Mouse (Mus musculus): Measurements from ENCODE around the gene Rs1.
"Not testable (repeated sequence)": the region's sequence is repeated elsewhere in the genome, so short reads cannot be mapped to it uniquely, and the experiment has no call there.

Rs1 gene

DNA sequence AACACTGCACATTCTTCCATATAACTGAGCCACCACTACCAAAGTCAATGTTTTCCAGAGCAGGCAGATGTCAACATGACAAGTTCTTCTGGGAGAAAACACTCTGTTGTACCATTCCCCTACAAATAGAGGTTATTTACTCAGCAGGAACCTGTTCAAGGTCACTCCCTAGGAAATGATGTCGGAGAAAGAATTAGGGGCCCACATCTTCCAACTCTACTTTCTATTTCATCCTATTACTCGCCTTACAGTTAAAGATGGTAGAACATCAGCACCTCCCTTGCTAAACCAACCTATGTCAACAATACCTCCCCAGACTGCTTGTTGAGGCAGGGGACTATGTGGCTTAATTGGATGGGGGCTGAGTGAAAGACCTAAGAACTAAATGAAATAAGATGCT, at the start of gene Rs1:
Rs1 (plus strand) TSS at position 301 of the 400 bp plus-strand sequence.
- no peak for DNase-seq

DNA sequence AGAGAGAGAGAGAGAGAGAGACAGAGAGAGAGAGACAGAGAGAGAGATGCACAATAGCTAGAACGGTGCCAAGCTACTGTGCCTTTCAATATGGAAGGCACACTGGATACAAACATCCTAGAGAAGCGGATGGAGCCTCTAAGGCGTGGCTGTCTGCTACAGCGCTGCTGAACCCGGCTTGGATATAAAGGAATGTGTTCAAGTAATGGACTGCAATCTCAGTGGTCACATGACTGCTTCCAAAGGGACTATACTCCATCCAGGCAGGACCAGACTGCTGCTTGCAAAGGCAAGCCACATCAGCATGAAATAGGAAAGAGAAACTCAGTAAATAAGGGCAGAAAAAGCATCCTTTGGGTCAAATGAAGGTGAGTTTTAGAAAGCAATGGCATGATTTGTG, 32.2 kb upstream of the Rs1 start, which contains the start of gene Ppef1:
Ppef1 (minus strand) TSS at position 116 of the 400 bp plus-strand sequence.
- DNase-seq, result no peak

- DNase-seq, result no peak
These were observed 22.4 kb upstream of the Rs1 start for GRCm38 (mm10) chrX:160745399-160745798.

GRCm38 (mm10) chrX:160748653-160749052, 19.2 kb upstream of the Rs1 start:
- no peak for DNase-seq

DNA sequence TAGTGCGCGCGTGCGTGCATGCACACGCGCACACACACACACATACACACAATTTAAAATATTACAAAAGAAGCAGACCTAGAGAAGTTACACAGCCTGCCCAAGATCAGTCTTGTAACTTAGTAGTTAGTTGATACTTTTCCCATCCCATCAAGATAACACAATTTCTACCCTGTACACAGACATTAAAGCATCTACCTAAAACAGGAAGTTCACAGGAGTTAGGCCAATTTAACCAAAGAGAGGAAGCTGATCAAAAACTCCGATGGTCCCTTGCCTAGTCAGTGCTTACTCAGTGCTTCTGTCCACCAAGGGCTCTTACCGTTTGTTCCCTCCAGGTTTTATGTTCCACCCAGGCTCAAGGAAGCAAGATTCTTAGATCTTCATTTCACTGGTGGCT, 17.0 kb upstream of the Rs1 start:
- no peak for DNase-seq

- peak; percentile 84 for DNase-seq
These were observed 2.2 kb upstream of the Rs1 start for GRCm38 (mm10) chrX:160765389-160766232.

DNA sequence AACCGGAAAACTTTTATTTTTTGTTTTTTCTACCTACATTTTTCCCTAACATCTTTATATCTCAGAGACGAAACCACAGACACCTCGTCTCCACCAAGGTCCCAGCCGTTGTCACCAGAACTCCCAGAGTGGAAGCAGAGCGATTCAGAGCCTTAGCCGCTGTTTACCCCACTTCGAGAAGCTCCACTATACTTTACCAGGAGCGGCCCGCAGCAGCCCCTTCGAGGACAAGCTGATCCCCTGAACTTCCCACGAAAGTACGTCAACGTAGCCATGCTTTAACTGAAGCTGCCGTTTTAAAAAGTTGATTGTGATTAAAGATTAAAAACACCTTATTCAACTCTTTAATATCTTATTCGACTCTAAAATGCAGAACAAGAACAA, 1.6 kb upstream of the Rs1 start:
- DNase-seq, result peak; percentile 14

GRCm38 (mm10) chrX:160769622-160770021, 1.8 kb downstream of the Rs1 start:
- not testable (repeated sequence) for DNase-seq

GRCm38 (mm10) chrX:160773033-160773432, 5.2 kb downstream of the Rs1 start:
- DNase-seq, result no peak

DNA sequence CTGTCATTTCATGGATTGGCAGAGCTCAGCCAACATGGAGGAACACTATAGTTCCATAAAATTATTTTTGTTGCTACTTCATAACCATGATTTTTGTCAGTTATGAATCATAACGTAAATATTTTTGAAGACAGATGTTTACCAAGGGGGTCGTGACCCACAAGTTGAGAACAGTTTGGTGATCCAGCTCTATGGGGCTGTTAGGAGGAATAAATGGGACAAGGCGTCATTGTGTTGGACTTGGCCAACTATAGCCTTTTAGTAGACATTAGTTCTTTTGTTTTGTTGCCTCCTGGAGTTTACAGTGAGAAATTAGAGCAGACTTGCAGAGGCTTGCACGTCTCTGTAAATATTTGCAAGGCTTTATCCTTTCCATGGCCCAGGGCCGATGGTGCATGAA, 14.5 kb downstream of the Rs1 start:
- DNase-seq, result no peak

- no peak for DNase-seq
These were observed 27.1 kb downstream of the Rs1 start for GRCm38 (mm10) chrX:160794920-160795319.

DNA sequence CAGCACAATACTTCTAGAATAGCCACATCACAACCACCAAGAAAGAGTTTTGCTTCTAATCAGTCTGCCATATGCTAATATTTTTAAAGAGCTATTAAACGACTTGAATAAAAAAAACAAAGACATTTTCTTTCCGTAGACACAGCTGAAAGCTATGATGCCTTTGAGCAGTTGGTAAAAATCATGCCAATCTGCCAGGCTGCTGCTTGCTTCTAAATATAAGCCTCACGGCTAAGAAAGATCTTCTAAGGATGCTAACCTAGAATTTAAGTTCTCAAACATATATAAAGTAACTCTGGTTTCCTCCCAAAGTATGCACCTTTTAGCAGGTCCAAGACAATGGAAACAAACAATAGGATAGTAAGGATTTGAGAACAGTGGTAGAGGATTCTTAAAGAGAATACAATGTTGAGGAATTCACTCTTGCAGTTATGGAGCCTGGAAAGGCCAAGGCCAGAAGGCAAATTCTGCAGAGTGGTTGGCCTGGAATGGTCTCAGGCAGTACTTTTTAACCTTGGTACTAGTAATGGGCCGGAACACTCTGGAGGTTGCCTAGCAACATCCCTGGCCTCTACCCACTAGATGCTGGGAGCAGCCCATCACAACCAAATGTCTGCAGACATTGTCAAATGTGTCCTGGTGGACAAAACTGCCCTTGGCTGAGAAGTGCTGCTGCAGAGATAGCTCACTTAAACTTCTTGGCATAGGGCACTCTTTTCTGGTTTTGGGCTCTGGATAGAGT, 36.8 kb downstream of the Rs1 start:
- DNase-seq, result no peak

- no peak for DNase-seq
These were observed 40.4 kb downstream of the Rs1 start for GRCm38 (mm10) chrX:160808226-160808625.
